Mouse (Mus musculus): ENCODE measurements at regions not wholly inside any gene's neighbourhood (a gene's known extent, or its start where the extent isn't known, plus 50 kb on each side); places are given as distances from the start of the nearest gene placed in this dataset.
A peak's percentile ranks its signal among the peaks of the same experiment; 100 is the strongest.

GRCm38 (mm10) chr4:3049972-3050846, 116.9 kb upstream of the Vmn1r2 start:
- peak; percentile 37 for ATAC-seq (replicated peaks)
- no peaks in the 10 kb centered on the region for H3K36me3 ChIP-seq (replicated peaks)
- no peak overlapping the region for H3K9ac ChIP-seq
- H3K27me3 ChIP-seq (replicated peaks) = no peaks in the 10 kb centered on the region
- H3K4me1 ChIP-seq = no peaks in the 10 kb centered on the region
- H3K4me3 ChIP-seq = no peak overlapping the region
- no peak overlapping the region for H3K27ac ChIP-seq
- H3K4me2 ChIP-seq = no peak overlapping the region
- WGBS = 50% methylated on average over 2 of the region's 2 CpGs
- peaks cover 52% of the 10 kb centered on the region for H3K9me3 ChIP-seq

- no peak overlapping the region for H3K4me3 ChIP-seq
- no peaks in the 10 kb centered on the region for H3K4me1 ChIP-seq
- H3K27ac ChIP-seq = no peak overlapping the region
- 80% methylated on average over 3 of the region's 3 CpGs for WGBS
- no peaks in the 10 kb centered on the region for H3K27me3 ChIP-seq (replicated peaks)
- H3K4me2 ChIP-seq = no peak overlapping the region
- peaks cover 57% of the 10 kb centered on the region for H3K9me3 ChIP-seq
- no peaks in the 10 kb centered on the region for H3K36me3 ChIP-seq (replicated peaks)
- no peak overlapping the region for H3K9ac ChIP-seq
- ATAC-seq (replicated peaks) = peak; percentile 6
These were observed 116.3 kb upstream of the Vmn1r2 start for GRCm38 (mm10) chr4:3050847-3051135.

GRCm38 (mm10) chr4:3051212-3051611, 115.9 kb upstream of the Vmn1r2 start:
- no peak overlapping the region for H3K9ac ChIP-seq
- no peak overlapping the region for H3K27ac ChIP-seq
- 69% methylated on average over 5 of the region's 5 CpGs for WGBS
- H3K36me3 ChIP-seq (replicated peaks) = no peaks in the 10 kb centered on the region
- peak; percentile 8; the same call in 1 of the 2 replicates for ATAC-seq (replicated peaks)
- H3K9me3 ChIP-seq = peaks cover 61% of the 10 kb centered on the region
- H3K27me3 ChIP-seq (replicated peaks) = no peaks in the 10 kb centered on the region
- H3K4me3 ChIP-seq = no peak overlapping the region
- no peaks in the 10 kb centered on the region for H3K4me1 ChIP-seq
- no peak overlapping the region for H3K4me2 ChIP-seq

DNA sequence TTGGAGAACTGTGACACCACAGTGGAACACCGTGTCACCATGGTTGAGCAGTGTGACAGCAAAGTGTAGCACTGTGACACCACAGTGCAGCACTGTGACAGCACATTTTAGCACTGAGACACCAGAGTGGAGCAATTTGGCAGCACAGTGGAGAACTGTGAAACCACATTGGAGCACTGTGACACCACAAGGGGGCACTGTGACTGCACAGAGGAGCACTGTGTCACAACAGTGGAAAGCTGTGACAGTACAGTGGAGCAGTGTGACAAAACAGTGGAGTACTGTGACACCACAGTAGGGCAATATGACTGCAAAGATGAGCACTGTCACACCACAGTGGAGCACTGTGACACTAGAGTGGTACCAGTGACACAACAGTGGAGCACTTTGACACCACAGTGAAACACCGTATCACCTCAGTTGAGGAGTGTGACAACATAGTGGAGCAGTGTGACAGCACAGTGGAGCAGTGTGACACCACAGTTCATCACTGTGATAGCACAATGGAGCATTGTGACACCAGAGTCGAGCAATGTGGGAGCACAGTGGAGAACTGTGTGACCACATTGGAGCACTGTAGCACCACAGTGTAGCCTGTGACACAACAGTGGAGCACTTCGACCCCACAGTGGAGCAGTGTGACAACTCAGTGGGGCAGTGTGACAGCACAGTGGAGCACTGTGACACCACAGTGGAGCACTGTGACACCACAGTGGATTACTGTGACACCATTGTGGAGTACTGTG, 114.6 kb upstream of the Vmn1r2 start:
- 0 out of 2 replicates have a peak, but pooled peaks have one; percentile 35 for ATAC-seq (replicated peaks)
- Histone ChIP-seq H3K9me3 (peaks cover 63% of the 10 kb centered on the region), H3K27ac (no peak overlapping the region), H3K4me1 (no peaks in the 10 kb centered on the region), H3K36me3 (replicated peaks) (no peaks in the 10 kb centered on the region), H3K9ac (no peak overlapping the region), H3K4me2 (no peak overlapping the region), H3K4me3 (no peak overlapping the region), H3K27me3 (replicated peaks) (no peaks in the 10 kb centered on the region)
- 81% methylated on average over 4 of the region's 4 CpGs for WGBS

DNA sequence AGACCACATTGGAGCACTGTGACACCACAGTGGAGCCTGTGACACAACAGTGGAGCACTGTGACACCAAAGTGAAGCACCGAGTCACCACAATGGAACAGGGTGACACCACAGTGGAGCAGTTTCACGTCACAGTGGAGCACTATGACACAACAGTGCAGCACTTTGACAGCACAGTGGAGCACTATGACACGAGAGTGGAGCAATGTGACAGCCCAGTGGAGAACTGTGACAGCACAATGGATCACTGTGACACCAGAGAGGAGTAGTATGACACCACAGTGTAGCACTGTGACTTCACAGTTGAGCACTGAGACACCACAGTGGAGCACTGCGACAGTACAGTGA, 114.1 kb upstream of the Vmn1r2 start:
- peaks cover 63% of the 10 kb centered on the region for H3K9me3 ChIP-seq
- ATAC-seq (replicated peaks) = peak; percentile 6; the same call in 1 of the 2 replicates
- H3K27ac ChIP-seq = no peak overlapping the region
- WGBS = 58% methylated on average over 4 of the region's 4 CpGs
- no peaks in the 10 kb centered on the region for H3K27me3 ChIP-seq (replicated peaks)
- H3K4me3 ChIP-seq = no peak overlapping the region
- H3K4me2 ChIP-seq = no peak overlapping the region
- H3K4me1 ChIP-seq = no peaks in the 10 kb centered on the region
- H3K9ac ChIP-seq = no peak overlapping the region
- H3K36me3 ChIP-seq (replicated peaks) = no peaks in the 10 kb centered on the region

- 81% methylated on average over 2 of the region's 2 CpGs for WGBS
- Histone ChIP-seq H3K27me3 (replicated peaks) (no peaks in the 10 kb centered on the region), H3K4me2 (no peak overlapping the region), H3K4me3 (no peak overlapping the region), H3K4me1 (no peaks in the 10 kb centered on the region), H3K36me3 (replicated peaks) (no peaks in the 10 kb centered on the region), H3K27ac (no peak overlapping the region), H3K9me3 (peaks cover 67% of the 10 kb centered on the region), H3K9ac (no peak overlapping the region)
- ATAC-seq (replicated peaks) = no peak
These were observed 113.5 kb upstream of the Vmn1r2 start for GRCm38 (mm10) chr4:3053496-3054216.

GRCm38 (mm10) chr4:3054886-3055285, 112.2 kb upstream of the Vmn1r2 start:
- Histone ChIP-seq H3K4me1 (no peaks in the 10 kb centered on the region), H3K4me3 (no peak overlapping the region), H3K9ac (no peak overlapping the region), H3K27ac (no peak overlapping the region), H3K27me3 (replicated peaks) (no peaks in the 10 kb centered on the region), H3K9me3 (peaks cover 78% of the 10 kb centered on the region), H3K4me2 (no peak overlapping the region), H3K36me3 (replicated peaks) (no peaks in the 10 kb centered on the region)
- no peak for ATAC-seq (replicated peaks)

DNA sequence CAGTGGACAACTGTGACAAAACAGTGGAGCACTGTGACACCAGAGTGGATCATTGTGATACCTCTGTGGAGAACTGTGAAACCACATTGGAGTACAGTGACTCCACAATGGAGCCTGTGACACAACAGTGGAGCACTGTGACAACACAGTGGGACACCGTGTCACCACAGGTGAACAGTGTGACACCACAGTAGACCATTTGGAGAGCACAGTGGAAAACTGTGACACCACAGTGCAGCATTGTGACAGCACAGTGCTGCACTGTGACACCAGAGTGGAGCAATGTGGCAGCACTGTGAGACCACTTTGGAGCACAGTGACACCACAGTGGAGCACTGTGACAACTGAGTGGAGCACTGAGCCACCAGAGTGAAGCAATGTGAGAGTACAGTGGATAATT, 111.7 kb upstream of the Vmn1r2 start:
- H3K27ac ChIP-seq = no peak overlapping the region
- H3K4me2 ChIP-seq = no peak overlapping the region
- H3K4me3 ChIP-seq = no peak overlapping the region
- 82% methylated on average over 1 of the region's 1 CpGs for WGBS
- no peaks in the 10 kb centered on the region for H3K36me3 ChIP-seq (replicated peaks)
- H3K27me3 ChIP-seq (replicated peaks) = no peaks in the 10 kb centered on the region
- H3K4me1 ChIP-seq = no peaks in the 10 kb centered on the region
- peaks cover 73% of the 10 kb centered on the region for H3K9me3 ChIP-seq
- no peak overlapping the region for H3K9ac ChIP-seq
- ATAC-seq (replicated peaks) = no peak

GRCm38 (mm10) chr4:3059511-3060054, 107.5 kb upstream of the Vmn1r2 start:
- 51% methylated on average over 2 of the region's 2 CpGs for WGBS
- Histone ChIP-seq H3K4me2 (no peak overlapping the region), H3K4me1 (no peaks in the 10 kb centered on the region), H3K36me3 (replicated peaks) (no peaks in the 10 kb centered on the region), H3K27ac (no peak overlapping the region), H3K27me3 (replicated peaks) (no peaks in the 10 kb centered on the region), H3K9ac (no peak overlapping the region), H3K4me3 (no peak overlapping the region), H3K9me3 (peaks cover 65% of the 10 kb centered on the region)
- no peak for ATAC-seq (replicated peaks)

GRCm38 (mm10) chr4:3062027-3062605, 105.0 kb upstream of the Vmn1r2 start:
- Histone ChIP-seq H3K4me2 (no peak overlapping the region), H3K9ac (no peak overlapping the region), H3K27ac (no peak overlapping the region), H3K36me3 (replicated peaks) (no peaks in the 10 kb centered on the region), H3K9me3 (peaks cover 64% of the 10 kb centered on the region), H3K4me1 (no peaks in the 10 kb centered on the region), H3K4me3 (no peak overlapping the region), H3K27me3 (replicated peaks) (no peaks in the 10 kb centered on the region)
- 67% methylated on average over 2 of the region's 2 CpGs for WGBS
- ATAC-seq (replicated peaks) = no peak

- Histone ChIP-seq H3K4me2 (no peak overlapping the region), H3K27me3 (replicated peaks) (no peaks in the 10 kb centered on the region), H3K4me1 (no peaks in the 10 kb centered on the region), H3K27ac (no peak overlapping the region), H3K9me3 (peaks cover 74% of the 10 kb centered on the region), H3K36me3 (replicated peaks) (no peaks in the 10 kb centered on the region), H3K9ac (no peak overlapping the region), H3K4me3 (no peak overlapping the region)
- WGBS = 44% methylated on average over 3 of the region's 3 CpGs
- no peak for ATAC-seq (replicated peaks)
These were observed 103.2 kb upstream of the Vmn1r2 start for GRCm38 (mm10) chr4:3063966-3064365.

GRCm38 (mm10) chr4:3064571-3064970, 102.5 kb upstream of the Vmn1r2 start:
- Histone ChIP-seq H3K9me3 (peaks cover 74% of the 10 kb centered on the region), H3K4me2 (no peak overlapping the region), H3K4me3 (no peak overlapping the region), H3K27me3 (replicated peaks) (no peaks in the 10 kb centered on the region), H3K4me1 (no peaks in the 10 kb centered on the region), H3K36me3 (replicated peaks) (no peaks in the 10 kb centered on the region), H3K27ac (no peak overlapping the region), H3K9ac (no peak overlapping the region)
- ATAC-seq (replicated peaks) = no peak
- 32% methylated on average over 3 of the region's 3 CpGs for WGBS

All from midbrain, embryonic 15.5 days (tissue).